Mouse (Mus musculus): ENCODE results near the gene Odf3l2.

- TF ChIP-seq CTCF (IDR thresholded peaks at IDR 0.05; ENCODE audit: low read depth, low read length) (no peak), GATA1 (IDR thresholded peaks at IDR 0.05; ENCODE audit: borderline replicate concordance, low read length) (no peak)
Observed at GRCm38 (mm10) chr10:79597936-79598230, 47.7 kb downstream of the Odf3l2 start.

Data from G1E (cell line).